Comparison of ENCODE assay signal across 24 mouse cellular contexts in the genomic region with DNA sequence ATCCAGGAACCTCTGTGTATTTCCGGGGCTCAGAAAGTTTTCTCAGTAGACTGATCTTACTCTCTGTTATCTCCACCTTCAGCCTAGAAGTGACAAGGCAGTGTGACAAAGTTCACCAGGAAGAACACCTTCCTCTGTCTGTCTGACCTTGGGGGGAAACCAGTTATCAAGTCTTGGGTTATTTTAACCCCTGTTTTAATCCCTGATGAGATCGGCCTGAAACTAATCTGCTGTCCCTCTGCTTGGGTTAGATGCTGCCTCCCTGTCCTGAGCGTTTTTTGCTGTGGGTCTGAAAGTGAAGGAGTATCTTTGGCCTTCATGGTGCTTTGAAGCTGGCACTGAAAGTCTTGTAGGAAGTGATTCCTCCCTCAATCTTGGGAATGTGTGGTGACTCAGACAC. TPM values are rescaled to one million over a fixed set of nuclear protein-coding genes. Genes with fewer than 3 reads are reported as not detected.
A peak's percentile ranks its signal among the peaks of the same experiment; 100 is the strongest.
DNase-seq lines count a peak whose midpoint lies in the region; ATAC-seq and TF ChIP-seq lines count a peak whose summit lies in the region.
"Had no signal": no experiment of that assay in that cellular context is flagged by ENCODE, and none has a peak within 500 bp of the region (broad histone marks: within the 10 kb centered on the region; RNA-seq: fewer than 3 reads in every experiment).

No protein-coding gene starts in this region.

- no peak for TF ChIP-seq EP300 in liver, postnatal 0 days (IDR thresholded peaks at IDR 0.05; ENCODE audit: low read depth)

- H3K9ac ChIP-seq in liver, embryonic 11.5 days (ENCODE audit: low read depth, low read length) = no peak overlapping the region
- no peak overlapping the region for H3K9ac ChIP-seq in liver, postnatal 0 days (replicated peaks)
- H3K9ac ChIP-seq in liver, embryonic 13.5 days = peak overlapping the region; percentile 18; the same call in 1 of the 2 replicates
- H3K9ac ChIP-seq: heart, embryonic 15.5 days; hindbrain, embryonic 14.5 days; midbrain, embryonic 15.5 days; stomach, embryonic 15.5 days had no signal

- WGBS in liver, embryonic 11.5 days = 54% methylated on average over 3 of the region's 3 CpGs
- 56% methylated on average over 3 of the region's 3 CpGs for WGBS in liver, postnatal 0 days (ENCODE audit: insufficient replicate concordance)
- WGBS in liver, embryonic 13.5 days (ENCODE audit: insufficient replicate concordance) = 44% methylated on average over 3 of the region's 3 CpGs

- H3K27ac ChIP-seq in liver, embryonic 11.5 days (ENCODE audit: low read depth, low read length) = no peak overlapping the region
- no peak overlapping the region for H3K27ac ChIP-seq in liver, postnatal 0 days (ENCODE audit: low read depth)
- peak overlapping the region; percentile 75 for H3K27ac ChIP-seq in liver, embryonic 13.5 days
- H3K27ac ChIP-seq: embryonic facial prominence, embryonic 10.5 days; heart, embryonic 15.5 days; hindbrain, embryonic 14.5 days; kidney, postnatal 0 days; limb, embryonic 10.5 days; macrophage; midbrain, embryonic 15.5 days; stomach, embryonic 15.5 days had no signal

- H3K36me3 ChIP-seq in liver, embryonic 11.5 days (ENCODE audit: control insufficient read depth, insufficient read depth, low read length) = peaks cover 8% of the 10 kb centered on the region
- H3K36me3 ChIP-seq in liver, postnatal 0 days (replicated peaks; ENCODE audit: insufficient read depth, low read length) = peaks cover 11% of the 10 kb centered on the region; the same call in 1 of the 2 replicates
- H3K36me3 ChIP-seq in liver, embryonic 13.5 days = peaks cover 45% of the 10 kb centered on the region
- H3K36me3 ChIP-seq: heart, embryonic 15.5 days had no signal

- peak; percentile 15 for DNase-seq in adrenal gland, postnatal 14 days
- DNase-seq in adrenal gland, adult 8-10 months = no peak
- DNase-seq in liver, embryonic 11.5 days (ENCODE audit: low spot score) = no peak
- DNase-seq in liver, postnatal 0 days = no peak
- no peak for DNase-seq in liver, embryonic 13.5 days
- peak; percentile 53 for DNase-seq in yolk sac, embryonic 10.5 days (ENCODE audit: low spot score)
- DNase-seq in urinary bladder, postnatal 14 days (ENCODE audit: low spot score) = no peak
- DNase-seq: cerebellum, adult 11 months; cerebellum, postnatal 10 days; gastrocnemius, postnatal 36 days; heart, postnatal 36 days; kidney, adult 2 months; right cerebral cortex, postnatal 4 days; thymus, adult 2 months had no signal

- no peaks in the 10 kb centered on the region for H3K9me3 ChIP-seq in liver, embryonic 11.5 days (ENCODE audit: control insufficient read depth, low read length)
- no peaks in the 10 kb centered on the region for H3K9me3 ChIP-seq in liver, postnatal 0 days (ENCODE audit: low read length)
- no peaks in the 10 kb centered on the region for H3K9me3 ChIP-seq in liver, embryonic 13.5 days (replicated peaks)
- H3K9me3 ChIP-seq: G1E; heart, embryonic 15.5 days; limb, embryonic 10.5 days; midbrain, embryonic 15.5 days; stomach, embryonic 15.5 days had no signal

- TF ChIP-seq CTCF in liver, postnatal 0 days (IDR thresholded peaks at IDR 0.05; ENCODE audit: low read depth) = no peak

- H3K4me3 ChIP-seq in liver, embryonic 11.5 days (ENCODE audit: low read depth, low read length) = no peak overlapping the region
- H3K4me3 ChIP-seq in liver, postnatal 0 days (ENCODE audit: low read depth, low read length) = no peak overlapping the region
- H3K4me3 ChIP-seq in liver, embryonic 13.5 days (replicated peaks) = peak overlapping the region; percentile 89
- H3K4me3 ChIP-seq: embryonic facial prominence, embryonic 10.5 days; heart, embryonic 15.5 days; limb, embryonic 10.5 days; midbrain, embryonic 15.5 days; stomach, embryonic 15.5 days had no signal

- no peak for ATAC-seq in liver, embryonic 11.5 days (replicated peaks; ENCODE audit: low FRiP score)
- ATAC-seq in liver, postnatal 0 days = no peak
- ATAC-seq in liver, embryonic 13.5 days (ENCODE audit: low read depth) = no peak
- ATAC-seq: lung, postnatal 0 days; midbrain, embryonic 15.5 days had no signal

- peak overlapping the region; percentile 28; the same call in 1 of the 2 replicates for H3K4me2 ChIP-seq in liver, embryonic 11.5 days
- H3K4me2 ChIP-seq in liver, postnatal 0 days (ENCODE audit: low read depth, low read length) = no peak overlapping the region
- peak overlapping the region; percentile 99 for H3K4me2 ChIP-seq in liver, embryonic 13.5 days
- H3K4me2 ChIP-seq: heart, embryonic 15.5 days; hindbrain, embryonic 14.5 days; midbrain, embryonic 15.5 days; stomach, embryonic 15.5 days had no signal

- H3K27me3 ChIP-seq in liver, embryonic 11.5 days (replicated peaks; ENCODE audit: control insufficient read depth, insufficient read depth, low read length) = no peaks in the 10 kb centered on the region
- H3K27me3 ChIP-seq in liver, postnatal 0 days (ENCODE audit: insufficient read depth, low read length) = no peaks in the 10 kb centered on the region
- no peaks in the 10 kb centered on the region for H3K27me3 ChIP-seq in liver, embryonic 13.5 days
- H3K27me3 ChIP-seq: heart, embryonic 15.5 days; midbrain, embryonic 15.5 days; stomach, embryonic 15.5 days had no signal

- peaks cover 12% of the 10 kb centered on the region for H3K4me1 ChIP-seq in liver, embryonic 11.5 days (replicated peaks; ENCODE audit: control insufficient read depth, insufficient read depth, low read length)
- H3K4me1 ChIP-seq in liver, postnatal 0 days (ENCODE audit: insufficient read depth) = peaks cover 7% of the 10 kb centered on the region; the same call in 1 of the 2 replicates
- peaks cover 86% of the 10 kb centered on the region for H3K4me1 ChIP-seq in liver, embryonic 13.5 days (replicated peaks)

RNA-seq across cellular contexts. Expression of gene Agpat4, which starts 4.7 kb away (rescaled TPM):
- 18.7 and 23.0 TPM in 2 replicates for total RNA-seq in adrenal gland, postnatal 14 days (2021)
- 100 to 1,000 TPM in 2 of 4 experiments, 10 to 100 TPM in 2; 40.1 to 106 (median 76.9) TPM for total RNA-seq in adrenal gland, adult 8-10 months (2022)
- 28.6 and 30.4 TPM in 2 replicates for polyA plus RNA-seq in liver, embryonic 11.5 days (2014; fragmentation: Nextera tagmentation; extraction: Ambion mirVana)
- polyA plus RNA-seq in liver, postnatal 0 days (2015; fragmentation: Nextera tagmentation; extraction: Ambion mirVana) = 9.3 and 10.2 TPM in 2 replicates
- polyA plus RNA-seq in liver, embryonic 13.5 days (2015; fragmentation: Nextera tagmentation; extraction: Ambion mirVana) = 27.3 and 28.7 TPM in 2 replicates

Comparison
In these comparisons a context has a peak if more than half of its experiments do, and no peak if none do; other contexts are left out.
1. DNase-seq: peak in adrenal gland, postnatal 14 days (single experiment) and yolk sac, embryonic 10.5 days (single experiment); none in adrenal gland, adult 8-10 months (single experiment), liver, embryonic 11.5 days (single experiment), liver, postnatal 0 days (single experiment), liver, embryonic 13.5 days (single experiment) and urinary bladder, postnatal 14 days (single experiment).